Mouse (Mus musculus): ENCODE measurements around the gene Llgl2.

The Llgl2 gene

GRCm38 (mm10) chr11:115903384-115904230, 79.8 kb downstream of the Llgl2 start:
- DNase-seq (ENCODE audit: low read depth, low spot score): no peak

DNA sequence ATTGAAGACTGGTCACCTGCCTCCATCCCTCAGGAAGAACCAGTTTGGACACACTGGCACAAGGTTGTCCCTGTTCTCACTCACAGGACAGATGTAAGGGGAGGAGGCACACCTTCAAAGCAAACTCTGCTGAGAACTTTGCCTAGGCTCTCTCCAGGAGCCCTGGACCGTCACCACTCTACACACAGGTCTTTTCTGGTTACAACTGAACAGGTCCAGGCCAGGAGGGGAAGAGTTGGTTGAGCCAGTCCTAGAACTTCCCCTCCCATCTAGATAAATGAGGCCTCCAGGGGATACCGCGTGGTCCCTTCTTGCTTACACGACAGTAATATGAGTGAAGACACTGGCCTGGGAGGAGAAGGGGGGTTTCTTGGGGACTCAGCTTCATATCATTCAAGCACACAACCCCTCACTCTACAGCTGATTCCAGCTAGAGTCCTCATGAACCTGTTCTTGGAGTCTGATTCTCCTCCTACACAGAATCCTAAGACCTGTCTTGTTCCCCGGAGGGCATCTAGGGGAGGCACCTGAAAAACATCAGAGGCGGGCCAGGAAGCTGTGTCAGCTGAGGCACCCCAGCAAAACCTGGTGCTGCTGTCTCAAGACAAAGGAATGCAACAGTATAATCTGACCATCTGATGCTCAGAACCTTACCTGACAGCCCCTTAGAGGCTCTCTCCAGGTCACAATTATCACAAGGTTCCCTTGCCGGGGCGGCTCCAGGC, 80.5 kb downstream of the Llgl2 start:
- DNase-seq (ENCODE audit: low read depth, low spot score): no peak
